Mouse (Mus musculus) forebrain, postnatal 0 days (tissue): Measurements from ENCODE around the gene Cyth4. TPM values are rescaled to one million over a fixed set of nuclear protein-coding genes. Genes with fewer than 3 reads are reported as not detected.

Source experiments
- ATAC-seq: fragments of 200-750 bp; cut with Nextera tagmentation; 2 replicates; pipeline ENCODE4 v1.8.0; 2017; ENCODE audit warnings: mild to moderate bottlenecking, moderate library complexity
- DNase-seq: peaks from one replicate; pipeline ENCODE4 v3.0.0-alpha.2; 2015
- H3K27ac ChIP-seq: fragments of 300-500 bp; sonication (generic); 2 replicates; pipeline ENCODE4 v1.5.1; 2014; ENCODE audit warnings: low read depth, mild to moderate bottlenecking, antibody characterized with exemption, low read length, moderate library complexity, mixed read lengths
- H3K27me3 ChIP-seq: fragments of 300-500 bp; sonication (generic); 2 replicates; pipeline ENCODE4 v1.6.1; 2014; ENCODE audit warnings: mild to moderate bottlenecking, low read length, mixed read lengths; ENCODE audit not compliant: insufficient read depth
- H3K36me3 ChIP-seq: fragments of 300-500 bp; sonication (generic); 2 replicates; pipeline ENCODE4 v1.6.1; 2014; ENCODE audit warnings: mild to moderate bottlenecking, moderate library complexity; ENCODE audit not compliant: insufficient read depth
- H3K4me1 ChIP-seq: fragments of 300-500 bp; sonication (generic); 2 replicates; pipeline ENCODE4 v1.6.1; 2014; ENCODE audit warnings: antibody characterized with exemption; ENCODE audit not compliant: insufficient read depth
- H3K4me2 ChIP-seq: fragments of 300-500 bp; sonication (generic); 2 replicates; pipeline ENCODE4 v1.6.1; 2014; ENCODE audit warnings: low read depth, mild to moderate bottlenecking, moderate library complexity
- H3K4me3 ChIP-seq: fragments of 300-500 bp; sonication (generic); 2 replicates; pipeline ENCODE4 v1.5.1; 2014; ENCODE audit warnings: low read depth, low read length, mixed read lengths
- H3K9ac ChIP-seq: fragments of 300-500 bp; sonication (generic); 2 replicates; pipeline ENCODE4 v1.6.1; 2014; ENCODE audit warnings: mild to moderate bottlenecking
- H3K9me3 ChIP-seq: fragments of 300-500 bp; sonication (generic); 2 replicates; pipeline ENCODE4 v1.6.1; 2016; ENCODE audit warnings: low read length
- CTCF ChIP-seq: sonication (generic); IDR thresholded peaks from 2 replicates; pipeline ENCODE4 v1.5.1; 2016; ENCODE audit warnings: antibody characterized with exemption, control low read depth, low read depth
- WGBS: fragments of 180-500 bp; shearing (Covaris S2); extraction: QIAGEN DNeasy Blood & Tissue Kit; methylation state at CpG from one replicate; pipeline ENCODE4 v1.1.7; 2014; 5-methylcytosine and 5-hydroxymethylcytosine counted together
- polyA plus RNA-seq: library from polyadenylated mRNA; unstranded; fragments of >200 nt; fragmentation: Nextera tagmentation; extraction: Ambion mirVana; gene quantifications from 2 replicates; pipeline ENCODE4 v1.2.1, GENCODE M21; 2015
- total RNA-seq: library from RNA; depleted of rRNA; stranded (reverse); fragments of >200 nt; gene quantifications from 2 replicates; pipeline ENCODE4 v1.2.3, GENCODE M21; 2014

The Cyth4 gene
- total and polyA plus RNA-seq, 2 experiments from 2014 or later = 5.5 to 9.8 TPM

GRCm38 (mm10) chr15:78557693-78558535 is 38.9 kb upstream of the Cyth4 start:
- TF ChIP-seq CTCF = no peak
- ATAC-seq = no peak

GRCm38 (mm10) chr15:78559141-78559979 is 37.5 kb upstream of the Cyth4 start:
- Histone ChIP-seq H3K27me3 (no peaks in the 10 kb centered on the region), H3K9ac (no peak overlapping the region), H3K27ac (no peak overlapping the region), H3K4me2 (no peak overlapping the region), H3K36me3 (no peaks in the 10 kb centered on the region), H3K9me3 (no peaks in the 10 kb centered on the region), H3K4me3 (no peak overlapping the region), H3K4me1 (no peaks in the 10 kb centered on the region)
- 60% methylated on average over 11 of the region's 11 CpGs for WGBS
- no peak for DNase-seq
- no peak for TF ChIP-seq CTCF
- ATAC-seq = no peak

More at GRCm38 (mm10) chr15:78557693-78558535, 38.9 kb upstream of the Cyth4 start:
- Histone ChIP-seq H3K36me3 (no peaks in the 10 kb centered on the region), H3K4me1 (no peaks in the 10 kb centered on the region), H3K4me2 (no peak overlapping the region), H3K27ac (no peak overlapping the region), H3K9ac (no peak overlapping the region), H3K4me3 (no peak overlapping the region), H3K9me3 (0 out of 2 replicates have a peak, but pooled peaks cover 7% of the 10 kb centered on the region), H3K27me3 (no peaks in the 10 kb centered on the region)
- WGBS = 68% methylated on average over 10 of the region's 10 CpGs
- DNase-seq = no peak

- 97% methylated on average over 3 of the region's 3 CpGs for whole genome bisulfite sequencing
- Histone ChIP-seq H3K36me3 (no peaks in the 10 kb centered on the region), H3K9me3 (no peaks in the 10 kb centered on the region), H3K9ac (no peak overlapping the region), H3K4me2 (no peak overlapping the region), H3K27ac (no peak overlapping the region), H3K4me3 (no peak overlapping the region), H3K4me1 (no peaks in the 10 kb centered on the region), H3K27me3 (no peaks in the 10 kb centered on the region)
- no peak for TF ChIP-seq CTCF
- DNase-seq = no peak
- no peak for ATAC-seq
Observed at GRCm38 (mm10) chr15:78563344-78563743, 33.5 kb upstream of the Cyth4 start.

- H3K4me2 ChIP-seq = no peak overlapping the region
- no peak overlapping the region for H3K9ac ChIP-seq
- no peaks in the 10 kb centered on the region for H3K9me3 ChIP-seq
- H3K27me3 ChIP-seq = no peaks in the 10 kb centered on the region
- ATAC-seq (no peak), DNase-seq (no peak)
- TF ChIP-seq CTCF = no peak
- no peak overlapping the region for H3K4me3 ChIP-seq
- H3K27ac ChIP-seq = no peak overlapping the region
- H3K36me3 ChIP-seq = no peaks in the 10 kb centered on the region
- WGBS = 78% methylated on average over 5 of the region's 5 CpGs
- no peaks in the 10 kb centered on the region for H3K4me1 ChIP-seq
Observed at GRCm38 (mm10) chr15:78563937-78564336, 32.9 kb upstream of the Cyth4 start.

- ATAC-seq (no peak), DNase-seq (no peak)
- no peaks in the 10 kb centered on the region for H3K27me3 ChIP-seq
- H3K27ac ChIP-seq = no peak overlapping the region
- no peak overlapping the region for H3K4me2 ChIP-seq
- H3K9me3 ChIP-seq = no peaks in the 10 kb centered on the region
- no peaks in the 10 kb centered on the region for H3K36me3 ChIP-seq
- H3K9ac ChIP-seq = no peak overlapping the region
- no peaks in the 10 kb centered on the region for H3K4me1 ChIP-seq
- TF ChIP-seq CTCF = no peak
- H3K4me3 ChIP-seq = no peak overlapping the region
- WGBS = 72% methylated on average over 11 of the region's 11 CpGs
Observed at GRCm38 (mm10) chr15:78564764-78565435, 31.9 kb upstream of the Cyth4 start.

- ATAC-seq (no peak), DNase-seq (no peak)
- Histone ChIP-seq H3K4me2 (no peak overlapping the region), H3K27ac (no peak overlapping the region), H3K9me3 (no peaks in the 10 kb centered on the region), H3K4me3 (no peak overlapping the region), H3K9ac (no peak overlapping the region), H3K36me3 (no peaks in the 10 kb centered on the region), H3K4me1 (no peaks in the 10 kb centered on the region), H3K27me3 (no peaks in the 10 kb centered on the region)
- no peak for TF ChIP-seq CTCF
- 77% methylated on average over 9 of the region's 9 CpGs for WGBS
Observed at GRCm38 (mm10) chr15:78567608-78568120, 29.2 kb upstream of the Cyth4 start.
